Mouse (Mus musculus): Measurements from ENCODE around the gene Tdpoz3.
"Not testable (repeated sequence)": the region's sequence is repeated elsewhere in the genome, so short reads cannot be mapped to it uniquely, and the experiment has no call there.

Tdpoz3 gene

GRCm38 (mm10) chr3:93825720-93826119, at the start of gene Tdpoz3:
Gene Tdpoz3, plus strand, starts transcription at chr3:93826020.
- DNase-seq (ENCODE audit: low spot score), result not testable (repeated sequence)

GRCm38 (mm10) chr3:93796098-93796497, 29.7 kb upstream of the Tdpoz3 start, which contains the start of gene Tdpoz4:
Gene Tdpoz4, plus strand, starts transcription at chr3:93796398.
- not testable (repeated sequence) for DNase-seq (ENCODE audit: low spot score)

- DNase-seq (ENCODE audit: low spot score), result not testable (repeated sequence)
Observed at GRCm38 (mm10) chr3:93813341-93813740, 12.5 kb upstream of the Tdpoz3 start.

GRCm38 (mm10) chr3:93858957-93859356, 33.1 kb downstream of the Tdpoz3 start:
- DNase-seq (ENCODE audit: low spot score), result not testable (repeated sequence)

GRCm38 (mm10) chr3:93870635-93871034, 44.8 kb downstream of the Tdpoz3 start:
- DNase-seq (ENCODE audit: low spot score), result not testable (repeated sequence)
